Mouse (Mus musculus): ENCODE measurements around the gene Mpst.

DNA sequence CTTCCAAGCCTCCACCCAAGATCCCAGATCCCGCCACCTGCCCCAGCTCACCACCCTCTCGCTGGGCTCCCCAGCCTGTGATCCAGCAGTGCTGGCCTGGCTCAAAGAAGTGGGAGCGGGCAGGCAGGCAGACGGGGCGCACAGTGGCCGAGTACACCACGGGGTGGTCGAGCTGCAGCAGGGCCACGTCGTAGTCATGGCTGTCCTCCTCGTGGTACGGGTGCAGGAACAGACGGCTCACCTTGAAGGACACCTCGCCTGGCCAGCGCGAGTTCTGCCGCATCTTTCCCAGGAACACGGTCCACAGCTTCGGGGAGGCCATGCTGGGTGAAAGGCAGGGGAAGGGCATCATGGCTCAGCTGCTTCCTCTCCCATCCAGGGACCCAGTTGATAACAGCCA lies 36.0 kb downstream of the Mpst start:
- TF ChIP-seq CTCF (IDR thresholded peaks at IDR 0.05; ENCODE audit: insufficient read depth, low read length) (no peak), POLR2A (IDR thresholded peaks at IDR 0.05; ENCODE audit: borderline replicate concordance, extremely low read depth, low read depth, low read length) (no peak)

Measured in lung, adult 2 months (tissue).